Mouse (Mus musculus): Measurements from ENCODE around the gene C4b. TPM values are rescaled to one million over a fixed set of nuclear protein-coding genes. Genes with fewer than 3 reads are reported as not detected.

C4b gene
- polyA plus RNA-seq, 1 experiment from 2014 or later, result 0.92 TPM

Small RNAs within 50 kb of the gene (microRNA-seq; reads per million reads assigned to microRNA genes)
- not detected for gene Gm27471

Other genes with a start within 250 kb of the C4b start
- 30.9 and 41.7 TPM in 2 replicates for gene Btnl6, start 226.5 kb downstream of the C4b start, polyA plus RNA-seq (2015; fragmentation: Nextera tagmentation; extraction: Ambion mirVana)
- gene Notch4, start 179.6 kb downstream of the C4b start, polyA plus RNA-seq (2015; fragmentation: Nextera tagmentation; extraction: Ambion mirVana), result 2.5 and 3.8 TPM in 2 replicates
- gene Gpsm3, start 154.1 kb downstream of the C4b start, polyA plus RNA-seq (2015; fragmentation: Nextera tagmentation; extraction: Ambion mirVana), result 12.0 and 12.5 TPM in 2 replicates
- gene Pbx2, start 152.6 kb downstream of the C4b start, polyA plus RNA-seq (2015; fragmentation: Nextera tagmentation; extraction: Ambion mirVana), result 5.6 and 6.9 TPM in 2 replicates
- 2.3 and 2.4 TPM in 2 replicates for gene Ager, start 146.0 kb downstream of the C4b start, polyA plus RNA-seq (2015; fragmentation: Nextera tagmentation; extraction: Ambion mirVana)
- gene Rnf5, start 140.2 kb downstream of the C4b start, polyA plus RNA-seq (2015; fragmentation: Nextera tagmentation; extraction: Ambion mirVana), result 190 and 197 TPM in 2 replicates
- gene Agpat1, start 139.6 kb downstream of the C4b start, polyA plus RNA-seq (2015; fragmentation: Nextera tagmentation; extraction: Ambion mirVana), result 61.8 and 67.9 TPM in 2 replicates
- gene Egfl8, start 127.9 kb downstream of the C4b start, polyA plus RNA-seq (2015; fragmentation: Nextera tagmentation; extraction: Ambion mirVana), result 4.0 and 4.6 TPM in 2 replicates
- gene Ppt2, start 115.4 kb downstream of the C4b start, polyA plus RNA-seq (2015; fragmentation: Nextera tagmentation; extraction: Ambion mirVana), result 32.3 and 32.9 TPM in 2 replicates
- 0.32 and 0.47 TPM in 2 replicates for gene Prrt1, start 114.3 kb downstream of the C4b start, polyA plus RNA-seq (2015; fragmentation: Nextera tagmentation; extraction: Ambion mirVana)
- 10.2 and 14.4 TPM in 2 replicates for gene Fkbpl, start 99.1 kb downstream of the C4b start, polyA plus RNA-seq (2015; fragmentation: Nextera tagmentation; extraction: Ambion mirVana)
- gene Atf6b, start 96.7 kb downstream of the C4b start, polyA plus RNA-seq (2015; fragmentation: Nextera tagmentation; extraction: Ambion mirVana), result 66.3 and 69.1 TPM in 2 replicates
- gene Tnxb, start 73.3 kb downstream of the C4b start, polyA plus RNA-seq (2015; fragmentation: Nextera tagmentation; extraction: Ambion mirVana), result 1.1 TPM in 2 replicates
- 0.06 and 15.4 TPM in 2 replicates for gene Cyp21a1, start 60.7 kb upstream of the C4b start, polyA plus RNA-seq (2015; fragmentation: Nextera tagmentation; extraction: Ambion mirVana)
- gene Stk19, start 93.1 kb upstream of the C4b start, polyA plus RNA-seq (2015; fragmentation: Nextera tagmentation; extraction: Ambion mirVana), result 24.0 and 26.5 TPM in 2 replicates
- gene Dxo, start 93.1 kb upstream of the C4b start, polyA plus RNA-seq (2015; fragmentation: Nextera tagmentation; extraction: Ambion mirVana), result 53.6 and 59.0 TPM in 2 replicates
- 39.2 and 44.9 TPM in 2 replicates for gene Skiv2l, start 106.3 kb upstream of the C4b start, polyA plus RNA-seq (2015; fragmentation: Nextera tagmentation; extraction: Ambion mirVana)
- gene Nelfe, start 106.5 kb upstream of the C4b start, polyA plus RNA-seq (2015; fragmentation: Nextera tagmentation; extraction: Ambion mirVana), result 104 TPM in 2 replicates
- gene Cfb, start 118.6 kb upstream of the C4b start, polyA plus RNA-seq (2015; fragmentation: Nextera tagmentation; extraction: Ambion mirVana), result 95.8 and 107 TPM in 2 replicates
- gene Zbtb12, start 135.6 kb upstream of the C4b start, polyA plus RNA-seq (2015; fragmentation: Nextera tagmentation; extraction: Ambion mirVana), result 1.5 and 1.7 TPM in 2 replicates
- not detected in 2 replicates for gene Gm20547, start 138.2 kb upstream of the C4b start, polyA plus RNA-seq (2015; fragmentation: Nextera tagmentation; extraction: Ambion mirVana)
- gene C2, start 154.4 kb upstream of the C4b start, polyA plus RNA-seq (2015; fragmentation: Nextera tagmentation; extraction: Ambion mirVana), result 26.5 and 36.0 TPM in 2 replicates
- gene Ehmt2, start 154.6 kb upstream of the C4b start, polyA plus RNA-seq (2015; fragmentation: Nextera tagmentation; extraction: Ambion mirVana), result 59.8 and 61.9 TPM in 2 replicates
- 108 and 134 TPM in 2 replicates for gene Slc44a4, start 170.6 kb upstream of the C4b start, polyA plus RNA-seq (2015; fragmentation: Nextera tagmentation; extraction: Ambion mirVana)
- 226 and 301 TPM in 2 replicates for gene Neu1, start 187.4 kb upstream of the C4b start, polyA plus RNA-seq (2015; fragmentation: Nextera tagmentation; extraction: Ambion mirVana)
- gene Hspa1b, start 215.4 kb upstream of the C4b start, polyA plus RNA-seq (2015; fragmentation: Nextera tagmentation; extraction: Ambion mirVana), result 0.22 and 0.24 TPM in 2 replicates
- not detected in 2 replicates for gene Gm20481, start 226.0 kb upstream of the C4b start, polyA plus RNA-seq (2015; fragmentation: Nextera tagmentation; extraction: Ambion mirVana)
- gene Hspa1a, start 228.3 kb upstream of the C4b start, polyA plus RNA-seq (2015; fragmentation: Nextera tagmentation; extraction: Ambion mirVana), result 6.3 and 6.6 TPM in 2 replicates
- gene Hspa1l, start 228.8 kb upstream of the C4b start, polyA plus RNA-seq (2015; fragmentation: Nextera tagmentation; extraction: Ambion mirVana), result 0.38 and 0.57 TPM in 2 replicates
- gene Lsm2, start 238.0 kb upstream of the C4b start, polyA plus RNA-seq (2015; fragmentation: Nextera tagmentation; extraction: Ambion mirVana), result 159 and 181 TPM in 2 replicates